Mouse (Mus musculus): Measurements from ENCODE around the gene Olfr319.
"Not testable (repeated sequence)": the region's sequence is repeated elsewhere in the genome, so short reads cannot be mapped to it uniquely, and the experiment has no call there.

Gene Olfr319

DNA sequence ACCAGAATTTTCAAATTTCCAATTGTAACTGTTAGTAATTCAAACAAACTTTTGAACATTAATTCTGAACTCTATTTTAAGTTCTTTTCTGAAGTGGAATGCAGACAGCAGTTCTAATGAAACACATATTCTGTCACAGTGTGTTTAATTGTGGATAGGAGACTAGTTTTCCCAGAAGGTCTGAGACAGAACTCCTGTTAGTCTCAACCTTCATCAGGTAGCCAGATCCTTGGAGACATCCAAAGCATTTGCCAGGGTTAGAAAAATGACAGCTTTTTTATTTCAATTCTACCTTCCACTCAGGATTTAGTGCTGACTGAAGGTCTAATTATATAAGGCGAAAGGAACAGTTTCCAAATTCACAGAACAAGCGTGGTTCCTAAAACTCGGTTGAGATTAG, at the start of gene Olfr319:
Gene Olfr319, plus strand, starts transcription at position 301 of the 400 bp plus-strand sequence.
- DNase-seq = no peak

DNA sequence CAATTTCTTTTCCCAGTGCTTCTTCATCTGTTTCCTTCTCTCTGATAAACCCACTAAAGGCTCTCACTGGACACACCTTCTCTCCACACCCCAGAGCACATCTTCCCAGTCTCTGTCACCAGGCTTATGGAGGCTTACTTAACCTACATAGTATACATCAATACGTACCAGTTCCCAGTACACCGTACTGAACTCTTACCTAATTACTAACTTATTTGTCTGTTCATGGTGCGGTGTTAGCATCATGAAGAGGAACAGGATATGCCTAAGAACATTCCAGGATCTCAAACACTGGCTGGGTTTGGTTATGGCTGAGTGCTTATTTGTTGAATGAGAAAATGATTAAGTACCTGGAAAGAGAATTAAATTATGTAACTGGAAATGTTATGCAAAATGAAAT, 43.8 kb upstream of the Olfr319 start:
- DNase-seq = no peak

DNA sequence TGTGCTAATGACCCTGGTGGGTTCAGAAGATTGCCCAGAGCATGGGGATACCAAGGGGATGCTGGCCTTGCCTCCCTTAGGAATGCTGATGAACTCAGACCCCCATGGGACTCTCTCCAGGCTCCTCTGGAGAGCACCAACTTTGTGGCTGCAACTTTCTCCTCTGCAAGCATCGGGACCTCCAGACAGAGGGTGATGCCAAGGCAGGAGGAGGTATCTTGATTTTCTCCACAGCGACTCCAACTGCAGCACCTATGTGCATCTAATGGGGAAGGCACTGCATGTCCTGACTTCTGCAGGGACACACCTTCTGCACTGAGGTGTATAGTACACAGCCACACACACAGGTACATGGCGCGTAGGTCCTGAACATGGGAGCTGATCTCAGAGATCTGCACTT, 40.4 kb upstream of the Olfr319 start, which contains the start of gene Olfr322:
Gene Olfr322, plus strand, starts transcription at position 187 of the 400 bp plus-strand sequence.
- no peak for DNase-seq

DNA sequence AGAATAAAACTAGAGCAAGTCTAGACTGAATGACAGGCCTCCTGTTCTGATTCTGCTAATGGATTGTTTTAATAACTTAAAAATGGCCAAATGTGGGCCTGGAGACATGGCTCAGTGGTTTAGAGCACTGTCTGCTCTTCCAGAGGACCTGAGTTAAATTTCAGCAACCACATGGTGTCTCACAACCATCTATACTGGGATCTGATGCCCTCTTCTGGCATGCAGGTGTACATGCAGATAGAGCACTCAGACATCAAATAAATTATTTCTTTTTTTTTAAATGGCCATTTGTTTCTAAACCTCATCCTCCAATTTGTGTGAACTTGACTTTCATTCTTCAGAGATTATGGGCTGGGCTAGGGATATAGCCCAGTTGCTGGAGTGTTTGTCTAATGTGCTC, 29.7 kb upstream of the Olfr319 start:
- DNase-seq = no peak

DNA sequence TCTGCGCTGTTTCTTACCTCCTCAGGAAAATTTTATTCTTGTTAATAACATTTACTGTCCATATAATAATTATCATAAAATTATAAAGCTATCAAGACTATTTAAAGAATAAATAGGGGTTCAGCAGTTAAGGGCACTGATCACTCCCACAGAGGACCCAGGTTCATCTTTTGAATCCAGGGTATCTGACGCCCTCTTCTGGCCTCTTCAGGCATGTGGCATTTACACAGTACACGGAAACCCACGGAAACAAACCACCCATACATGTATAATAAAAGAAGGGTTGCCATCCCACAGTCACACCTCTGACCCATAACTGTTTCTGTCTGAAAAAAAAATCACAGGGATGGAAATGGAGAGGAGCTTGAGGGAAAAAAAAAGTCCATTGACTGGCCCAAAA, 27.1 kb upstream of the Olfr319 start:
- no peak for DNase-seq

DNA sequence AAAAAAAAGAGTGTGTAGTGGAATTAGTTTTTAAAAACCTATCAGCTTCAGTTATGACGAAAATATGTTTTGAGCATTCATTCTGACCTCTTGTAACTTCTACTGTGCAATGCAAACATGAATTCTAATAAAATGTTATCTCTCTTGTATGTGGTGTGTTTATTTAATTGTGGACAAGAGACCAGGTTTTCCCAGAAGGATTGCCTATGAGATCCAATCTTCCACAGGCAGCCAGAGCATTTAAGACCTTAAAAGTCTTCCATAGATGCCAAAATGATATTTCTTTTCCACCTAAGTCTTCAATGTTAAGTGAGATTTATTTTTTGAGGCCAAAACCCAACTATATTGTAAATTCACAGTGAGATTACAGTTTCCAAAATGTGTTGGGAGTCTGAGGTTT, 18.2 kb upstream of the Olfr319 start, which contains the start of gene Olfr320:
Gene Olfr320, plus strand, starts transcription at position 301 of the 400 bp plus-strand sequence.
- no peak for DNase-seq

DNA sequence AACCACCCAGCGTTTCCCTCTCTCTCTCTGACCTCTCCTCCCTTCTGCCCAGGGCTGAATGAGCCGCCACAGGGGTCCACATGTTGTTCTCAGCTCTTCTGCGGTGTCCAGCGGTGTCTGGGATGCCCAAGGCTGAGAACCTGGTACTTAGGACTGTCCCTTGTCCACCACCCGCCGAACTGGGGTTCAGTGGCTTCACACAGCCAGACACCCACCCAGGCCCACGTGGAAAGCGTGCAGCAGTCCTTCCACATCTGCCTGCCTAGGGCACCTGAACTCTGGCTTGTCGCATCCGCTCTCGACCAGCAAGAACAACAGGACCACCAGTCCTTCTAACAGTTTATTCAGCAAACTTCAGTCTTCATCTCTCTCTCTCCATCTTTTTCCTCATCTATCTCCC, 10.1 kb downstream of the Olfr319 start:
- no peak for DNase-seq

DNA sequence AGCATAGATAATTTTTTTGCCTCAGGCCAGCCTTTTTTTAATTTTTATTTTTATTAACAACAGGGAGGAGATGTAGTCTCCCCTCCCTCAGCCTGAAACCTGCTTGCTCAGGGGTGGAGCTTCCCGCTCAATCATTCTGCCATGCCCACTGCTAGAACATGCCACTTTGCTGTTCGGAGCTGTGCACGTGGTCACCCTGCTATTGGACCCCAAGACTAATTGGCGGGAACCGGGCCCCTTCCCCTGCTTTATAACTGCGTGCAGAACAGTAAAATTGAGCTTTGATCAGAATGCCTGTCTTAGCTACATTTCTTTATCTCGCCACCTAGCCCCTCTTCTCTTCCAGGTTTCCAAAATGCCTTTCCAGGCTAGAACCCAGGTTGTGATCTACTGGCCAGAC, 18.8 kb downstream of the Olfr319 start:
- DNase-seq = not testable (repeated sequence)

DNA sequence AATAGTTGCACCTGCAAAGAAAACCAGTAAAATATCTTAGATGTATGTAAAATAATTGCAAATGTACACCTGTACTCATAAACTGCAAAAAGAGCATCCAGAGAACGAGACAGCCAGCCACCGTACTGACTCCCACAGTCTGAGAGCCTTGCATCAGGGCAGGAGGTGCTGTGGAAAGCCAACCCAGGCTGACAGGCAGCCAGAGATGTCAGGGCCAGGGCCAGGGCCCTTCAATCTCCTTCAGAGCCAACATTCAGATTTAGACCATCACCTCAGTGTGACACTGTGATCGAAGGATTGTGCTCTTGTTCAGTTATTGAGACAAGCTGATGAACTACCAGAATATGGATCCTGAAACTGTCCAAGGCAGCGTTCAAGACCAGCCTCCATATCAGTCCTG, 20.7 kb downstream of the Olfr319 start:
- DNase-seq = no peak

DNA sequence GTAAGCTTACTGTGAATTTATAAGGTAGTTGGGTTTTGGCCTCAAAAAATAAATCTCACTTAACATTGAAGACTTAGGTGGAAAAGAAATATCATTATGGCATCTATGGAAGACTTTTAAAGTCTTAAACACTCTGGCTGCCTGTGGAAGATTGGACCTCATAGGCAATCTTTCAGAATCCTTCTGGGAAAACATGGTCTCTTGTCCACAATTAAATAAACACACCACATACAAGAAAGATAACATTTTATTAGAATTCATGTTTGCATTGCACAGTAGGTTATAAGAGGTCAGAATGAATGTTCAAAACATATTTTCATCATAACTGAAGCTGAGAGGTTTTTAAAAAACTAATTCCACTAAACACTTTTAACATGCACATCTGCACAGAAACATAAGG, 25.0 kb downstream of the Olfr319 start, which contains the start of gene Olfr318:
Gene Olfr318, minus strand, starts transcription at position 101 of the 400 bp plus-strand sequence.
- no peak for DNase-seq

DNA sequence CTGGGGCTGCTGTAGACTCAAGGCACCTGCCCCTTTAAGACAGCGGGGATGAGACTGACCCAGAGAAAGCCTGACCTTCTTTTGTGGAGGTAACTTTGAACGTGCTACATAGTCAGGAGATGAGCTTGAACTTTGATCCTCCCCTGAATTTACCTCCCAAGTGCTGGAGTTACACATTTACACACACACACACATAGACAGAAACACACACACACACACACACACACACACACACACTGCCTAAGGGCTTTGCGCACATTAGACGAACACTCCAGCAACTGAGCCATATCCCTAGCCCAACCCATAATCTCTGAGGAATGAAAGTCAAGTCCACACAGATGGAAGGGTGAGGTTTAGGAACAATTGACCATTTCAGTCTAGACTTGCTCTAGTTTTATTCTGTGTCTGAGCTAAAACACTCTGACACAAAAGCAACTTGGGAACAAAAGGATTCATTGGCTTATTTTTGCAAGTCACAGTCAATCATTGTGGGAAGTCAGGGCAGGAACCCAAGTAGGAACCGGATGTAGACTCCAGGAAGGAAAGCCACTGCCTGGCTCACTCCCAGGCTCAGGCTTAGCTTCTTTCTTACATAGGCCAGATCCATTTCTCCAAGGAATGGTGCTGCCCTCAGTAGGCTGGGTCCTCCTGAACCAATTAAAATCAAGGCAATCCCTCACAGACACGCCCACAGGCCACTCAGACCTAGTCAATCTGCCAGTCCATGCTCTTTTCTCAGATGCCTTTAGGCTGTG, 29.1 kb downstream of the Olfr319 start:
- DNase-seq = not testable (repeated sequence)

DNA sequence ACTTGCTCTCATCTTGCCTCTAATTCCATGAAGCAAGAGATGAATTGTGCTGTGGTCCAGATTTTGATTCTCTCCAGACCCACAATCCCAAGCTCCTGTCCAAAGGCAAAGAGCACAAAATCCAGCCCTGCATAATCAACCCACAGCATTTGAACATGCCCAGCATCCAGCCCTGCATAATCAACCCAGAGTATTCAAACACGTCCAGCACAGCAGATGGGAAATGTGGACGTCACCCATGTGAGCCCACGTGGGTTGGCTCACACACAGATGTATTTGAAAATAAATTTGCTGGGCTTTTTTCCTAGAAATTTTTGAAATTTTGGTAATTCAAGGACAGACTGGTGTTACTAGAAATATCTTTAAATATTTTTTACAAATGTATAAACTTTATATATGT, 34.4 kb downstream of the Olfr319 start:
- no peak for DNase-seq

DNA sequence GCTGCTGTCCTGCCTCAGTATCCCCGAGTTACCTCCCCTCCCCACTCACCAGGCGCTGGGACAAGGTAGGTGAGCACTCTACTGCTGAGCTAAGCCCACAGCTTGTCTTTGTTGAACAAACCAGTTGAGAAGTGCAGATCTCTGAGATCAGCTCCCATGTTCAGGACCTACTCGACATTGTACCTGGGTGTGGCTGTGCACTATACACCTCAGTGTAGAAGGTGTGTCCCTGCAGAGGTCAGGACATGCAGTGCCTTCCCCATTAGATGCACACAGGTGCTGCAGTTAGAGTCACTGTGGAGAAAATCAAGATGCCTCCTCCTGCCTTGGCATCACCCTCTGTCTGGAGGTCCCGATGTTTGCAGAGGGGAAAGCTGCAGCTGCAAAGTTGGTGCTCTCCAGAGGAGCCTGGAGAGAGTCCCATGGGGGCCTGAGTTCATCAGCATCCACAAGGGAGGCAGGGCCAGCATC, 39.9 kb downstream of the Olfr319 start, which contains the start of gene Olfr317:
Gene Olfr317, minus strand, starts transcription at position 421 of the 471 bp plus-strand sequence.
- no peak for DNase-seq

DNA sequence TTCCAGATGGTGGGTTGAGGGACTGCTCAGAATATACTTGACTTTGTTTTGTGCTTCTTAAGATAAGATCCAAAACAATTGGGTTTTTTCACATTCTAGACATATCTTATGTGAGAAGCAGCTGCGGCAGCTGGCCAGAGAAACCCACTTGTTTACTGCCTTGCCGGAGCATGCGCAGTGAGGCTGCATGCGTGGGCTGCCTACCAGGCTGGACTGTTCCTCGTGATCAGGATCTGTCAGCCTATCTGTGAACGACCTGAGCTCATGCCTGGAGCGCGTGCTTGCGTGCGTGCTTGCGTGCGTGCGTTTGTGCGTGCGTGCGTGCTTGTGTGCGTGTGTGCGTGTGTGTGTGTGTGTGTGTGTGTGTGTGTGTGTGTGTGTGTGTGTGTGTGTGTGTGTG, 52.1 kb downstream of the Olfr319 start:
- DNase-seq = peak in 1 of 2 experiments; percentile 15

DNA sequence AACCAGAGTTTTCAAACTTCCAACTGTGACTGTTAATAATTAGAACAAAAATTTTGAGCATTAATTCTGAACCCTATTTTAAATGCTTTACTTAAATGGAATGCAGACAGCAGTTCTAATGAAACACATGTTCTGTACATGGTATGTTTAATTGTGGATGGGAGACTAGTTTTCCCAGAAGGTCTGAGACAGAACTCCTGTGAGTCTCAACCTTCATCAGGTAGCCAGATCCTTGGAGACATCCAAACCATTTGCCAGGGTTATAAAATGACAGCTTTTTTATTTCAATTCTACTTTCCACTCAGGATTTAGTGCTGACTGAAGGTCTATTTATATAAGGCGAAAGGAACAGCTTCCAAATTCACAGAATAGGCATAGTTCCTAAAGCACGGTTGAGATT, 53.5 kb downstream of the Olfr319 start, which contains the start of gene Olfr316:
Gene Olfr316, plus strand, starts transcription at position 301 of the 400 bp plus-strand sequence.
- no peak for DNase-seq

Measured in thymus, postnatal 36 days (tissue).